Mouse (Mus musculus) hindbrain, embryonic 11.5 days (tissue): ENCODE measurements around the gene Clec2l. TPM values are rescaled to one million over a fixed set of nuclear protein-coding genes. Genes with fewer than 3 reads are reported as not detected.
"Not testable (repeated sequence)": the region's sequence is repeated elsewhere in the genome, so short reads cannot be mapped to it uniquely, and the experiment has no call there.

ENCODE experiments used
- ATAC-seq: fragments of 200-750 bp; cut with Nextera tagmentation; 2 replicates; pipeline ENCODE4 v1.8.0; 2017; ENCODE audit warnings: mild to moderate bottlenecking, moderate TSS enrichment, moderate library complexity; ENCODE audit not compliant: low FRiP score
- DNase-seq: peaks from one replicate; pipeline ENCODE4 v3.0.0-alpha.2; 2015; ENCODE audit warnings: low spot score
- H3K27ac ChIP-seq: fragments of 300-500 bp; sonication (generic); 2 replicates; pipeline ENCODE4 v1.5.1; 2014; ENCODE audit warnings: mild to moderate bottlenecking, low read depth, low read length
- H3K27me3 ChIP-seq: fragments of 300-500 bp; sonication (generic); 2 replicates; pipeline ENCODE4 v1.6.1; 2014; ENCODE audit warnings: mild to moderate bottlenecking, low read length, moderate library complexity, mixed read lengths; ENCODE audit not compliant: control insufficient read depth, insufficient read depth
- H3K36me3 ChIP-seq: fragments of 300-500 bp; sonication (generic); 2 replicates; pipeline ENCODE4 v1.6.1; 2014; ENCODE audit warnings: mild to moderate bottlenecking, low read length, moderate library complexity, mixed read lengths; ENCODE audit not compliant: control insufficient read depth, insufficient read depth
- H3K4me1 ChIP-seq: fragments of 300-500 bp; sonication (generic); replicated peaks from 2 replicates; pipeline ENCODE4 v1.6.1; 2014; ENCODE audit warnings: low read length, mixed read lengths; ENCODE audit not compliant: control insufficient read depth, insufficient read depth
- H3K4me2 ChIP-seq: fragments of 300-500 bp; sonication (generic); replicated peaks from 2 replicates; pipeline ENCODE4 v1.6.1; 2014; ENCODE audit warnings: mild to moderate bottlenecking, low read depth, low read length
- H3K4me3 ChIP-seq: fragments of 300-500 bp; sonication (generic); 2 replicates; pipeline ENCODE4 v1.5.1; 2014; ENCODE audit warnings: low read depth, low read length
- H3K9ac ChIP-seq: fragments of 300-500 bp; sonication (generic); 2 replicates; pipeline ENCODE4 v1.6.1; 2014; ENCODE audit warnings: low read depth, low read length
- H3K9me3 ChIP-seq: fragments of 300-500 bp; sonication (generic); 2 replicates; pipeline ENCODE4 v1.6.1; 2016; ENCODE audit warnings: low read length; ENCODE audit not compliant: control insufficient read depth
- WGBS: fragments of 180-500 bp; shearing (Covaris S2); extraction: QIAGEN DNeasy Blood & Tissue Kit; methylation state at CpG from one replicate; pipeline ENCODE4 v1.1.7; 2014; 5-methylcytosine and 5-hydroxymethylcytosine counted together
- polyA plus RNA-seq: library from polyadenylated mRNA; unstranded; fragments of >200 nt; fragmentation: Nextera tagmentation; extraction: Ambion mirVana; gene quantifications from 2 replicates; pipeline ENCODE4 v1.2.1, GENCODE M21; 2014

The Clec2l gene
- polyA plus RNA-seq, 1 experiment from 2014 or later, result 1.7 TPM

DNA sequence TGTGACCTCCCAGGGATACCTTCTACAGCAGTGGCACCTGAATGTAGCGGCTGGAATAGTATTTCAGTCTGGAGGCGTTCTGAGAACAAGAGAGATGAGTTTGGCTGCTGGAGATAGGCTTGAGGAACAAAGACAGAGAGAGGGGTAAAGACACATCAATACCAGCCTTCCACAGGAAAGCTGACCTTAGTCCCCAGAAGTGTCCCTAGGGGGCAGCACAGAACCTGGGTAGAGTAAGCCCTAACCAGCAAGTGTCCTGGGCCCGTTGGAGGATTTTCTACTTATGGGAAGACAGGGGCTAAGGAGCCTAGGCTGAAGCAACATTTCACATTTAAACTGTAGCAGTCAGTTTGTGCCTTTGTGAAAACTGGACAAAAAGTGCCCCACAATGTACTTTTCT is 13.3 kb upstream of the Clec2l start:
- Histone ChIP-seq H3K9me3 (no peaks in the 10 kb centered on the region), H3K27ac (no peak overlapping the region), H3K36me3 (no peaks in the 10 kb centered on the region), H3K9ac (no peak overlapping the region), H3K4me3 (no peak overlapping the region), H3K4me1 (no peaks in the 10 kb centered on the region), H3K4me2 (no peak overlapping the region), H3K27me3 (no peaks in the 10 kb centered on the region)
- 66% methylated on average over 3 of the region's 3 CpGs for WGBS
- peak; percentile 36 for DNase-seq
- no peak for ATAC-seq

DNA sequence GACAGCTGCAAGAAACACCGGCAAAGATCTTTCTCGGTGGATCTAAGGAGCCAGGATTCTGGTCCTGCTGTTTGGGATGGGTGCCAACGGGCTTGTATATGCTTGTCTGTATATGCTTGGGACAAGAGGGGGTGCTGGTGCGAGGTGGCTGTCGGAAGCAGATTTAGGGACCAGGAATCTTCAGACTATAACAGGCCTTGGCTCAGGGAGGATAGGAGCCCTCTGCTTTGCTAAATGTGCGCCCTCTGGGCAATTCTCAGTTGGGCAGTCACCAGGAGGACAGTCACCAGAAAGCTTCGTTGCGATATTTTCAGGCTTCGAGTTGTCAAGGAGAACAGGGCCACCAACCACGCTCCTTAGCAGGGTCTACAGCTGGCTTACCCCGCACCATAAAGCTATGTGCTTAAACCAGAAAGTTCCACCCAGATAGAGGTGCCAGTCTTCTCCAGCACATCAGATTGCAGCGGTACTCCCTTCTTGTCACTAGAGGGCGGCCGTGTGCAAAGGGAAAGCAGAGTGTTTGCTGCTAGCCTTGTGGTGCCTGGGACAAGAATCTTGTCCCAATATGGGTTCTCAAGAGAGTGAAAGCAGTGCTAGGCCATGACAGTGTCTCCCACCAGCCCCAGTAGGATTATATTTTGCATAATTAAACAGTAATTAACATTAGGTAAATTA is 12.5 kb upstream of the Clec2l start:
- no peaks in the 10 kb centered on the region for H3K36me3 ChIP-seq
- no peaks in the 10 kb centered on the region for H3K4me1 ChIP-seq
- no peak overlapping the region for H3K4me3 ChIP-seq
- H3K4me2 ChIP-seq, result no peak overlapping the region
- no peak overlapping the region for H3K9ac ChIP-seq
- H3K27me3 ChIP-seq, result no peaks in the 10 kb centered on the region
- WGBS, result 43% methylated on average over 14 of the region's 14 CpGs
- no peaks in the 10 kb centered on the region for H3K9me3 ChIP-seq
- H3K27ac ChIP-seq, result no peak overlapping the region
- DNase-seq, result peak; percentile 88
- ATAC-seq, result no peak

DNA sequence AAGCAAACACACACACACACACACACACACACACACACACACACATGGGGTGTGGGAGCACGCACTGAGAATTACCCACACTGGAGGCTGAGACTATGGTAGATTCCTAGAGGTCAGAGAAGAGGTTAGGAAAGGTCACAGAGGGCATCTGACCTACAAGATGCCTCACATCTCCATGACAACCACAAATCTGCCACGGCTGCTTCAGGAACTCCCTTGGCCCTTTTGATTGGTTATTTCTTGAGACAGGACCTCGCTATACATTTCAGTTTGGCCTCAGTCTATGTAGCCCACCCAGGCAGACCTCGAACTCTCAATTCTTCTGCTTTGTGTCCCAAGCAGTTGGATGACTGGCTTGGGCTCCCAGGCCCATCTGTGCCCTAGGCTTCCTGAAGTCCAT is 1.2 kb upstream of the Clec2l start:
- peaks cover 3% of the 10 kb centered on the region; the same call in 1 of the 2 replicates for H3K27me3 ChIP-seq
- WGBS, result 12% methylated on average over 4 of the region's 4 CpGs
- no peak overlapping the region for H3K9ac ChIP-seq
- H3K4me1 ChIP-seq, result 0 out of 2 replicates have a peak, but pooled peaks cover 3% of the 10 kb centered on the region
- H3K36me3 ChIP-seq, result no peaks in the 10 kb centered on the region
- H3K4me2 ChIP-seq, result no peak overlapping the region
- no peaks in the 10 kb centered on the region for H3K9me3 ChIP-seq
- H3K27ac ChIP-seq, result no peak overlapping the region
- ATAC-seq (no peak), DNase-seq (no peak)
- no peak overlapping the region for H3K4me3 ChIP-seq

DNA sequence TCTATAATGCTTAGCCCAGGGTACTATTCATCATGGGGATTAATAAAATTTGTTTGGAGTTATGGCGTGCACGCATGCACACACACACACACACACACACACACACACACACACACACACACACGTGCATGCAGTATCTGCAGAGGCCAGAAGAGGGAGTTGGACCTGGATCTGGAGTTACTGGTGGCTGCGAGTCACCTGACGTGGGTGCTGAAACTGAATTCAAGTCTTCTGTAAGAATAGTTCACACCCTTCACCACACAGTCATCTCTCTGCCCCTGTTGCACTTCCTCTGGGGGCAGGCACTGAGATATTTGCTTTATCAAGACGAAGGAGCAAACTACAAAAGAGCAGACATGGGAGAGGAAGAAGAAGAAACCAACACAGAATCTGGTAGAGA is 6.7 kb downstream of the Clec2l start:
- Histone ChIP-seq H3K4me3 (no peak overlapping the region), H3K9me3 (no peaks in the 10 kb centered on the region), H3K36me3 (no peaks in the 10 kb centered on the region), H3K27ac (no peak overlapping the region), H3K4me2 (no peak overlapping the region), H3K9ac (no peak overlapping the region), H3K4me1 (no peaks in the 10 kb centered on the region), H3K27me3 (no peaks in the 10 kb centered on the region)
- WGBS, result 67% methylated on average over 6 of the region's 6 CpGs
- DNase-seq (no peak), ATAC-seq (no peak)

DNA sequence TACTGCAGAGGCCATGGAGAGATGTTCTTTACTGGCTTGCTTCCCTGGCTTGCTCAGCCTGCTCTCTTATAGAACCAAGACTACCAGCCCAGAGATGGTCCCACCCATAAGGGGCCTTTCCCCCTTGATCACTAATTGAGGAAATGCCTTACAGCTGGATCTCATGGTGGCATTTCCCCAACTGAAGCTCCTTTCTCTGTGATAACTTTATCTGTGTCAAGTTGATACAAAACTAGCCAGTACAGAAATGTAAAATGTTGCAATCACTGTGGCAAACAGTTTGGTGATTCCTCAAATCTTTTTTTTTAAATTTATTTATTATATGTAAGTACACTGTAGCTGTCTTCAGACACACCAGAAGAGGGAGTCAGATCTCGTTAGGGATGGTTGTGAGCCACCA is 7.6 kb downstream of the Clec2l start:
- H3K4me2 ChIP-seq, H3K9ac ChIP-seq, H3K27me3 ChIP-seq, H3K9me3 ChIP-seq, H3K4me3 ChIP-seq, DNase-seq, ATAC-seq, H3K27ac ChIP-seq, H3K36me3 ChIP-seq, H3K4me1 ChIP-seq: not testable (repeated sequence)
- 90% methylated on average over 1 of the region's 1 CpGs for WGBS

DNA sequence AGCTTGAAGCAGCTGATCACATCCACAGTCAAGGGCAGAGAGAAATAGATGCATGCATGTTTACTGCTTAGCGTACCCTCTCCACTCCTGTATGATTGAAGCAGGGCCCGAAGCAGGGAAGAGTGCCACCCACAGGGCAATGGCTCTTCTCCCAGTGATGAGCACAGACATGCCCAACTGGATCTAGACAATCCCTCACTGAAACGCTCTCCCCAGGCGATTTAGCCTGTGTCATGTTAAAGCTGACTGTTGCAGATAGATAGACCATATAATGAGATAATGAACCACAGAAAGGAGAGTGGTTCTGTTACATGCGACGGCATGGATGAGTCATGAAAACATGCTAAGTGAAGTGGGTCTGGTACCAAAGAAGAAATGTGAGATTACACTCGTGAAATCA is 8.4 kb downstream of the Clec2l start:
- Histone ChIP-seq H3K4me3 (no peak overlapping the region), H3K27ac (no peak overlapping the region), H3K9me3 (no peaks in the 10 kb centered on the region), H3K36me3 (no peaks in the 10 kb centered on the region), H3K4me2 (no peak overlapping the region), H3K27me3 (no peaks in the 10 kb centered on the region), H3K9ac (no peak overlapping the region), H3K4me1 (no peaks in the 10 kb centered on the region)
- WGBS, result 84% methylated on average over 7 of the region's 7 CpGs
- ATAC-seq, result no peak
- no peak for DNase-seq

DNA sequence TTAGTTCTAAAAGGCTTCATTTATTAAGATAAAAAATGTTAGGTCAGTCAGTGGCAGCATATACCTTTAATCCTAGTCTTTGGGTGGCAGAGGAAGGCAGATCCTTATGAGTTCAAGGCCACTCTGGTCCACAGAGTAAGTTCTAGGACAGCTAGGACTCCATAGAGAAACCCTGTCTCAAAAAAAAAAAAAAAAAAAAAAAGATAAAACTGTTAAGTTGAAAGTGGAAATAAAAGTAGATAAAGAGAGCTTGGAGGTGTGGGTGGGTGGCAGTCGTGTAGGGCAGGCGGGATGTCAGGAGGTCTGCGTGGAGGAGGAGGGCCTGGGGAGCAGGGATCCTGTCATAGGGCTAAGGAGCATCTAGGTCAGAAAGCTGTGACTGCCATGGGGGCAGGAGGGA is 9.1 kb downstream of the Clec2l start:
- 79% methylated on average over 3 of the region's 3 CpGs for WGBS
- no peak overlapping the region for H3K9ac ChIP-seq
- no peaks in the 10 kb centered on the region for H3K9me3 ChIP-seq
- DNase-seq (no peak), ATAC-seq (no peak)
- H3K4me3 ChIP-seq, result no peak overlapping the region
- no peaks in the 10 kb centered on the region for H3K36me3 ChIP-seq
- no peaks in the 10 kb centered on the region for H3K27me3 ChIP-seq
- no peak overlapping the region for H3K4me2 ChIP-seq
- no peak overlapping the region for H3K27ac ChIP-seq
- no peaks in the 10 kb centered on the region for H3K4me1 ChIP-seq

DNA sequence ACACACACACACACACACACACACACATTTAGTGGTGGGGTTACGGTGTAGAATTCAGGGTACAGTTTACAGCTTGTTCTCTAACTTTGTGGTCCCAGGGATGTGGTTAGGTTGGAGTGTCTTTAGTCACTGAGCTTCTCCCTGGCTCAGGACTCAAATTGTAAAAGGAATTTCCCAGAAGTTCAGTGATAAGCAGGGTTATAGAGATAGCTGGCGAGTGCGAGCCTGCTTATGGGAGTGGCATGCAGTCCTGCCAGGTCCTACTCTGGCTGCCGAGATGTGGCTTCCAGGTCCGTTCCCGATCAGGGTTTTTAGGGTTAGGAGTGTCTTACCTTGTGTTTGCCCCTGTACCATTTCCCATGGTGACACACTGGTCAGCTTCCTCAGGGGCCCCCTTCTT is 13.3 kb downstream of the Clec2l start:
- no peak overlapping the region for H3K27ac ChIP-seq
- H3K4me1 ChIP-seq, result no peaks in the 10 kb centered on the region
- no peak for ATAC-seq
- H3K4me3 ChIP-seq, result no peak overlapping the region
- WGBS, result 89% methylated on average over 6 of the region's 6 CpGs
- H3K36me3 ChIP-seq, result no peaks in the 10 kb centered on the region
- no peak overlapping the region for H3K4me2 ChIP-seq
- DNase-seq, result no peak
- H3K9me3 ChIP-seq, result no peaks in the 10 kb centered on the region
- H3K27me3 ChIP-seq, result no peaks in the 10 kb centered on the region
- H3K9ac ChIP-seq, result no peak overlapping the region

DNA sequence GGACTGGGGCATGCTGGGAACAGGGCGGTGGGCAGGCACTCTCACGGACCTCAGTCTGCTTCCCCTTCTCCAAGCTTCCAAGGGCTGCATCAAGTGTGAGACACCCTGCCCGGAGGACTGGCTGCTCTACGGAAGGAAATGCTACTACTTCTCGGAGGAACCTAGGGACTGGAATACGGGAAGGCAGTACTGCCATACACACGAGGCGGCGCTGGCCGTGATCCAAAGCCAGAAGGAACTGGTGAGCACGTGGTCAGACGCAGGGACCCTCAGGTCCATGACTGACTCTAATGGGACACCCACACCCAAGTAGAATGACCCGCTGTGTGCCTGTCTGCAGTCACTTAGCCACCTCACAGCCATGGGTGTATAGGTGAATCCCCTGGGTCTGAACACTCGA is 13.9 kb downstream of the Clec2l start:
- Histone ChIP-seq H3K36me3 (no peaks in the 10 kb centered on the region), H3K4me3 (no peak overlapping the region), H3K4me2 (no peak overlapping the region), H3K27me3 (no peaks in the 10 kb centered on the region), H3K27ac (no peak overlapping the region), H3K9me3 (no peaks in the 10 kb centered on the region), H3K9ac (no peak overlapping the region), H3K4me1 (no peaks in the 10 kb centered on the region)
- ATAC-seq, result no peak
- WGBS, result 81% methylated on average over 14 of the region's 14 CpGs
- no peak for DNase-seq
